Mouse (Mus musculus): ENCODE measurements at regions not wholly inside any gene's neighbourhood (a gene's known extent, or its start where the extent isn't known, plus 50 kb on each side); places are given as distances from the start of the nearest gene placed in this dataset.
"Not testable (repeated sequence)": the region's sequence is repeated elsewhere in the genome, so short reads cannot be mapped to it uniquely, and the experiment has no call there.

DNA sequence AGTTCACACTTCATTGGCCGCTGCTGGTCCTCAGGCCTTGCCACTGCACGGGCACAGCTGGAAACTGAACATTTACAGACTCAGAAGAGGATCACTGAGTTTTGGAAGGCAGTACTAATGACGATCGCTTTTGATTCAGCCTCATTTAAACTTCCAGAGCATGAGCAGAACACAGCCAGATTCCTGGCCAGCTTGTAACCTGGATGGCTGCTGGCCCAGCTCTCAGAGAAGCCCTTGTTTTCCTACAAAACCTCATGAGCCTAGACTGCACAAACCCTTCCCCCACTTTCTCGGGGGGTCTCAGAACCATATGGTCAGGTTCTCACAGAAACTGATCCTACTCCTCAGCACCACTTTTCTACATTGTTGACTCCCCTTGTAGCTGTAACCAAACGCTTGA lies 188.2 kb upstream of the Fbxl7 start:
- Histone ChIP-seq H3K27me3 (ENCODE audit: control insufficient read depth, insufficient read depth, low read length) (no peaks in the 10 kb centered on the region), H3K4me3 (ENCODE audit: low read depth, low read length) (no peak overlapping the region), H3K4me2 (ENCODE audit: low read depth, low read length, severe bottlenecking) (no peak overlapping the region), H3K9me3 (ENCODE audit: control insufficient read depth, low read length) (no peaks in the 10 kb centered on the region), H3K27ac (ENCODE audit: low read depth, low read length) (no peak overlapping the region), H3K36me3 (ENCODE audit: control insufficient read depth, insufficient read depth, low read length) (no peaks in the 10 kb centered on the region), H3K9ac (ENCODE audit: low read length) (no peak overlapping the region), H3K4me1 (replicated peaks; ENCODE audit: control insufficient read depth, insufficient read depth, low read length) (no peaks in the 10 kb centered on the region)
- ATAC-seq (replicated peaks; ENCODE audit: low FRiP score) (no peak), DNase-seq (ENCODE audit: low spot score) (no peak)
- WGBS: 60% methylated on average over 6 of the region's 6 CpGs

DNA sequence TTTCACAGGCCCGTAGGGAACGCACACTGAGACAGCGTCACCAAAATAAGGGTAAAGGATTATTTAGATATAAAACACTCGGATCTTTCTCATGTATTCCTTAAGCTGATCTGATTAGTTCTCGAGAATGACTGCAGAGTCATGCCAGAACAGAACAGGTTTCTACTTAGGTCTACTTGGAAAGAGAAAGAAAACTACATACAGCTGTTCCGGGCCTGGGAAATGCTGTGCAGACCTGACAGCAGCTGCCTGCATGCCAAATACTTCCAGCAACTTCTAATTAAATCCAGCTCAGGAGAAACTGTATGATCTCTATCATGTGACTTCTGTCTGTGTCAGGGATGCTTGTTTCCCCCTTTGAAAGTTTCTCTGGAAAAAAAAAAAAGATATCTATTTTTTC lies 193.8 kb upstream of the Fbxl7 start:
- Histone ChIP-seq H3K4me1 (replicated peaks; ENCODE audit: control insufficient read depth, insufficient read depth, low read length) (no peaks in the 10 kb centered on the region), H3K4me3 (ENCODE audit: low read depth, low read length) (no peak overlapping the region), H3K36me3 (ENCODE audit: control insufficient read depth, insufficient read depth, low read length) (no peaks in the 10 kb centered on the region), H3K27me3 (ENCODE audit: control insufficient read depth, insufficient read depth, low read length) (no peaks in the 10 kb centered on the region), H3K27ac (ENCODE audit: low read depth, low read length) (no peak overlapping the region), H3K4me2 (ENCODE audit: low read depth, low read length, severe bottlenecking) (no peak overlapping the region), H3K9me3 (ENCODE audit: control insufficient read depth, low read length) (no peaks in the 10 kb centered on the region), H3K9ac (ENCODE audit: low read length) (no peak overlapping the region)
- DNase-seq (ENCODE audit: low spot score) (no peak), ATAC-seq (replicated peaks; ENCODE audit: low FRiP score) (no peak)
- 81% methylated on average over 6 of the region's 6 CpGs for WGBS

DNA sequence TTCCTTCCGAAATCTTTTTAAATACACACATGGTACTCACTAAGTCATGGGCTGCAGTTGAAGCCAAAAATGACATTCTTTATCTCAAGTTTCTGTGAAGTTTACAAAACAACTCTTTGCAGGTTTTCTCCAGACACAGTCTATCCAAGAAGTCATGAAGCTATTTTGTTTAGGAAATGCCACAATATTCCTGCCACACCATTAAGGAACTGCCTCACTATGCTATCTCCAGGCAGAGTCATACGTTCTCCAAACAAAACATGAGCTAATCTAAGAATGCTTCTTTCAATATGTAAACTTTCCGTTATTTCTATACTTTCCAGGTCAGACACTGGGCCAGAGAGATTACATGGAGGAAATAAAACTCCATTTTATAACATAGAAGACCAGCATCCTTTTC lies 198.7 kb upstream of the Fbxl7 start:
- no peaks in the 10 kb centered on the region for H3K27me3 ChIP-seq (ENCODE audit: control insufficient read depth, insufficient read depth, low read length)
- WGBS: 84% methylated on average over 3 of the region's 3 CpGs
- H3K36me3 ChIP-seq (ENCODE audit: control insufficient read depth, insufficient read depth, low read length): no peaks in the 10 kb centered on the region
- H3K4me1 ChIP-seq (replicated peaks; ENCODE audit: control insufficient read depth, insufficient read depth, low read length): no peaks in the 10 kb centered on the region
- DNase-seq (ENCODE audit: low spot score): no peak
- no peak for ATAC-seq (replicated peaks; ENCODE audit: low FRiP score)
- H3K4me3 ChIP-seq (ENCODE audit: low read depth, low read length): no peak overlapping the region
- H3K4me2 ChIP-seq (ENCODE audit: low read depth, low read length, severe bottlenecking): no peak overlapping the region
- H3K9ac ChIP-seq (ENCODE audit: low read length): no peak overlapping the region
- no peak overlapping the region for H3K27ac ChIP-seq (ENCODE audit: low read depth, low read length)
- no peaks in the 10 kb centered on the region for H3K9me3 ChIP-seq (ENCODE audit: control insufficient read depth, low read length)

DNA sequence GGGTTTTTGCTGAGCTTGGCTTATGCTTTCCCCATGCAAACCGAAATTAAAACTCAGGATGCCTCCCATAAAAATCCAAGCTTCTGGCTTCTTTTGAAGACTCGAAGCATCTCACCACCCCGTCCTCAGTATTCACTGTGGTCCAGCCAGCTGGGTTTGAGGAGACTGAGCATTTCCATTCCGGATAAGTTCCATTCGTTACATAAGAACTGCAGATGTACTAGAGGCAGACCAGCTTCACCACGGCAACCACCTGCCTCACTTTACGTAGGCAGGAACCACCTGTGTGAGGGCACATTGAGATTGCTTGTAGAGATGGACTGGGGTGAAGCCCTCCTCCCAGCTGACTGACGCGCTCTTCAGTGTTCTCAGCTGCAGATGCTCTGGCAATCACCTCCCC lies 199.9 kb upstream of the Fbxl7 start:
- Histone ChIP-seq H3K9ac (ENCODE audit: low read length) (no peak overlapping the region), H3K27me3 (ENCODE audit: control insufficient read depth, insufficient read depth, low read length) (no peaks in the 10 kb centered on the region), H3K9me3 (ENCODE audit: control insufficient read depth, low read length) (no peaks in the 10 kb centered on the region), H3K4me3 (ENCODE audit: low read depth, low read length) (no peak overlapping the region), H3K4me2 (ENCODE audit: low read depth, low read length, severe bottlenecking) (no peak overlapping the region), H3K36me3 (ENCODE audit: control insufficient read depth, insufficient read depth, low read length) (no peaks in the 10 kb centered on the region), H3K4me1 (replicated peaks; ENCODE audit: control insufficient read depth, insufficient read depth, low read length) (no peaks in the 10 kb centered on the region), H3K27ac (ENCODE audit: low read depth, low read length) (no peak overlapping the region)
- no peak for DNase-seq (ENCODE audit: low spot score)
- no peak for ATAC-seq (replicated peaks; ENCODE audit: low FRiP score)
- 87% methylated on average over 9 of the region's 9 CpGs for WGBS

DNA sequence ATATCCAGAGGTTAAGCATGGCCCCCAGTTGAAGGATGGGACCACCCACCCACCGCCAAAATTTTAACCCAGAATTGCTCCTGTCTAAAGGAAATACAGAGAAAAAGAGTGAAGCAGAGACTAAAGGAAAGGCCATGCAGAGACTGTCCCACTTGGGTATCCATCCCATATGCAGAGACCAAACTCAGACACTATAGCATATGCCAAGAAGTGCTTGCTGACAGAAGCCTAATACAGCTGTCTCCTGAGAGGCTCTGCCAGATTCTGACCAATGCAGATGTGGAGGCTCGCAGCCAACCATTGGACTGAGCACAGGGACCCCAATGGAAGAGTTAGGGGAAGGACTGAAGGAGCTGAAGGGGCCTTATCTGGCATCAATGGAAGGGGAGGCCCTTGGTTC lies 206.2 kb upstream of the Fbxl7 start:
- not testable (repeated sequence) for DNase-seq (ENCODE audit: low spot score); H3K27ac ChIP-seq (ENCODE audit: low read depth, low read length); H3K4me1 ChIP-seq (replicated peaks; ENCODE audit: control insufficient read depth, insufficient read depth, low read length); H3K4me2 ChIP-seq (ENCODE audit: low read depth, low read length, severe bottlenecking); H3K36me3 ChIP-seq (ENCODE audit: control insufficient read depth, insufficient read depth, low read length); H3K9ac ChIP-seq (ENCODE audit: low read length); H3K9me3 ChIP-seq (ENCODE audit: control insufficient read depth, low read length); H3K27me3 ChIP-seq (ENCODE audit: control insufficient read depth, insufficient read depth, low read length); H3K4me3 ChIP-seq (ENCODE audit: low read depth, low read length); ATAC-seq (replicated peaks; ENCODE audit: low FRiP score)
- WGBS: 93% methylated on average over 2 of the region's 2 CpGs

DNA sequence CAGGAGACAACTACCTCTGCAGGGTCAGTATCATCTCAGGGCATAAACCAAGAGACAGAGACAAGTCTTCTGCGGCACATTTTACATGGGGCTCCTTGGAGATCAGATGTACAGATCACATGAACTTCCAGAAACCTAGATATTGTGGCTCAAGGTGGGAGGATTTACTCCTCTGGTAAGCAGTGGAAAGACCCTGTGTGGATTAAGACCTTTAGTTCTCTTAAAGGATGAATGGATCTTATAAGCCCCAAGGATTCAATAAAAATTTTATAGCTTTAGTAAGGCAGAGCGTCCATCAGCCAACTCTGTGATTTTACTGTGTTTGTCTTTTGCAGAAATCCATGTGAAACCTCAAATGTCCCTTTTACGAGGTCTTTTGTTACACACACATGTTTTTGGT lies 213.8 kb upstream of the Fbxl7 start:
- H3K9me3 ChIP-seq (ENCODE audit: control insufficient read depth, low read length): no peaks in the 10 kb centered on the region
- no peaks in the 10 kb centered on the region for H3K4me1 ChIP-seq (replicated peaks; ENCODE audit: control insufficient read depth, insufficient read depth, low read length)
- H3K27ac ChIP-seq (ENCODE audit: low read depth, low read length): no peak overlapping the region
- no peaks in the 10 kb centered on the region for H3K36me3 ChIP-seq (ENCODE audit: control insufficient read depth, insufficient read depth, low read length)
- no peaks in the 10 kb centered on the region for H3K27me3 ChIP-seq (ENCODE audit: control insufficient read depth, insufficient read depth, low read length)
- no peak overlapping the region for H3K4me3 ChIP-seq (ENCODE audit: low read depth, low read length)
- H3K9ac ChIP-seq (ENCODE audit: low read length): no peak overlapping the region
- no peak overlapping the region for H3K4me2 ChIP-seq (ENCODE audit: low read depth, low read length, severe bottlenecking)
- ATAC-seq (replicated peaks; ENCODE audit: low FRiP score) (no peak), DNase-seq (ENCODE audit: low spot score) (no peak)
- 86% methylated on average over 3 of the region's 3 CpGs for WGBS

DNA sequence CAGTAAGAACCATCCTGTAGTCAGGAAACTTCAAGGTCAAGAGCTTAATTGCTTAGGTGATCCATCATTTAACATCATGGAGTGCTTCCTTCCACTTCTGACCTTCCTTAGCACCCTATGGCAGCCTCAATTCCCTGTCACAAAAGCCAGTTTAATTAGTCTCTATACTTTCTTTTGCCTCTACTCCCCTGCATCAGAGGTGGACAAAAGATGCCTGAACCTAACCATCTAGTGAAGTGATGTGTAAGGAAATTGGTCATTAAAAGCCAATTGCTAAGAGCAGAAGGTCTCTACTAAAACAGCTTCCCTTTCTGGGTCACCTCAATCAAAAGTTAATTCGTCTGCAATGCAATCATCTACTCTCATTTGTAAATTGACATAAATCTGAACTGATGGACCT lies 234.3 kb upstream of the Fbxl7 start:
- Histone ChIP-seq H3K4me2 (ENCODE audit: low read depth, low read length, severe bottlenecking) (no peak overlapping the region), H3K4me3 (ENCODE audit: low read depth, low read length) (no peak overlapping the region), H3K36me3 (ENCODE audit: control insufficient read depth, insufficient read depth, low read length) (no peaks in the 10 kb centered on the region), H3K9ac (ENCODE audit: low read length) (no peak overlapping the region), H3K27ac (ENCODE audit: low read depth, low read length) (no peak overlapping the region), H3K4me1 (replicated peaks; ENCODE audit: control insufficient read depth, insufficient read depth, low read length) (no peaks in the 10 kb centered on the region), H3K27me3 (ENCODE audit: control insufficient read depth, insufficient read depth, low read length) (no peaks in the 10 kb centered on the region), H3K9me3 (ENCODE audit: control insufficient read depth, low read length) (no peaks in the 10 kb centered on the region)
- WGBS: 32% methylated on average over 1 of the region's 1 CpGs
- ATAC-seq (replicated peaks; ENCODE audit: low FRiP score) (no peak), DNase-seq (ENCODE audit: low spot score) (no peak)

DNA sequence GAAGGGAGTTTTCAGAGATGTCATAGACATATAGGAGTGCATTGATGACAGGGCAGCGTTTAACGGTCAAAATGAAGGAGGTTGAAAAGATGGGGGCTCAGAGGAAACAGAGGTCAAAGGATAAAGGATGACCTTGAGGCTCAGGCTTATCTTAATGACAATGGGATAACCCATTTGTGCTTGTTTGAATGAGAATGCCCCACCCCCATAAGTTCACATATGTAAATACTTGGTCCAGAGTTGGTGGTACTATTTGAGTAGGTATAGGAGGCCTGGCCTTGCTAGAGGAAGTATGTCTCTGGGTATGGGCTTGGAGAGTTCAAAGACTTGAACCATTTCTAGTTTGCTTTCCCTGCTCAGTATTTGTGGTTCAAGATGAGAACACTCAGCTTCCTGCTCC lies 237.4 kb upstream of the Fbxl7 start:
- 78% methylated on average over 2 of the region's 2 CpGs for WGBS

DNA sequence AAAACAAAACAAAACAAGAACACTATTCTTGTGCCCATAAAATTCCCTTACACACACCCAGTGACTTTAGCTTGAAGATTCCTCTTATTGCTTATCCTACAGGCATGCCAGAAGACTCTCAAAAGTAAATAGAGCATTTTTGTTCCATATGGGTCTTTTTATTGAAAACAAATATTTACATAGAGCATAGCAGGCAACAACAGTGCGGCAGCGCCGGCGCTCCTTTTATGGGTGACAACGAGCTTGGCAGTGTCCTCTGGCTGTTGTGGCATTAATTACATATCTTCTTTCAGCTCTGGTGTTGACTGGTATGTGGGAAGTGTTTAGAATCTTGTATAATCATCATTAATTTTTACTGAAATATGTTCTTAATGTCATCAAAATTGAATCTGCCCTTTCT lies 242.2 kb upstream of the Fbxl7 start:
- 90% methylated on average over 5 of the region's 5 CpGs for WGBS

More for the DNA sequence above, 237.4 kb upstream of the Fbxl7 start:
- no peak for ATAC-seq (replicated peaks; ENCODE audit: low FRiP score)
- Histone ChIP-seq H3K9ac (ENCODE audit: low read length) (no peak overlapping the region), H3K4me1 (replicated peaks; ENCODE audit: control insufficient read depth, insufficient read depth, low read length) (no peaks in the 10 kb centered on the region), H3K9me3 (ENCODE audit: control insufficient read depth, low read length) (no peaks in the 10 kb centered on the region), H3K4me2 (ENCODE audit: low read depth, low read length, severe bottlenecking) (no peak overlapping the region), H3K36me3 (ENCODE audit: control insufficient read depth, insufficient read depth, low read length) (no peaks in the 10 kb centered on the region), H3K27me3 (ENCODE audit: control insufficient read depth, insufficient read depth, low read length) (no peaks in the 10 kb centered on the region), H3K4me3 (ENCODE audit: low read depth, low read length) (no peak overlapping the region), H3K27ac (ENCODE audit: low read depth, low read length) (no peak overlapping the region)
- no peak for DNase-seq (ENCODE audit: low spot score)

More for the DNA sequence above, 242.2 kb upstream of the Fbxl7 start:
- Histone ChIP-seq H3K9me3 (ENCODE audit: control insufficient read depth, low read length) (no peaks in the 10 kb centered on the region), H3K27me3 (ENCODE audit: control insufficient read depth, insufficient read depth, low read length) (no peaks in the 10 kb centered on the region), H3K4me1 (replicated peaks; ENCODE audit: control insufficient read depth, insufficient read depth, low read length) (no peaks in the 10 kb centered on the region), H3K4me2 (ENCODE audit: low read depth, low read length, severe bottlenecking) (no peak overlapping the region), H3K4me3 (ENCODE audit: low read depth, low read length) (no peak overlapping the region), H3K36me3 (ENCODE audit: control insufficient read depth, insufficient read depth, low read length) (no peaks in the 10 kb centered on the region), H3K27ac (ENCODE audit: low read depth, low read length) (no peak overlapping the region), H3K9ac (ENCODE audit: low read length) (no peak overlapping the region)
- ATAC-seq (replicated peaks; ENCODE audit: low FRiP score) (no peak), DNase-seq (ENCODE audit: low spot score) (no peak)
